Mouse (Mus musculus): ENCODE measurements at regions not wholly inside any gene's neighbourhood (a gene's known extent, or its start where the extent isn't known, plus 50 kb on each side); places are given as distances from the start of the nearest gene placed in this dataset.

DNA sequence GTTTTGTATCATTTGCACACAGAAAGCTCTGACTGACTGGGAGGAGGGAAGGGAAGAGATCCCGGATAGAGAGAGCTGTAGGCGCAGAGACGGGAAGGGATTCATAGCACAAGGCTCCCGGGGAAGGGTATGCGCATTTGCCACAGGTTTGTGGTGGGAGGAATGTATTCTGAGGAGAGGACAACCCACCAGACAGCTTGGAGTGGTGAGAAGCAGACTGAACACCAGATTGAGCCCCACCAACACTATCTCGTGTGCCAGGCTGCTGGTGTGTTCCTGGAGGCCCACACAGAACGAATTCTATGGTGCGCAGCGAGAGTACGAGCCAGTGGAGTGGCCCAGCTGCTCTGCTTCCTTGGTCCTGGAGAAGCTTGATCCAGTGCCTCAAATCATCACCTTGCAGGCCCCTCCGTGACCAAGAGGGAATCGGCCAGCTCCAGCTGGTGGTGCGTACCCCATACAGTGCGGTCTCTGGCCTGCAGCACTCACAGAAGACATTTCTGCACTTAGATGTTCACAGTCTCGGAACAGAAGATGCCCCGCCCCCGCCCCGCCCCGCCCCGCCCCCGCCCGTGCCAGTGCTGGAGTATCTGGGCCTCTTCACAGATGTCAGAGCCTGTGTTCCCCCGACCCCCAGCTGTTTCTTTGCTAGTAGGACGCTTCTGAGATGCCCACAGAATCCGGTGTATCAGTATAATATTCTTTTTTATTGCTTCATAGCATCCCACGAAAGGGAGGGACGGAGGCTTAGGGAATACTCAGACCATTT, 92.8 kb upstream of the Tmem189 start:
- DNase-seq (ENCODE audit: low spot score in 2 of 2) = peak; percentile 85

DNA sequence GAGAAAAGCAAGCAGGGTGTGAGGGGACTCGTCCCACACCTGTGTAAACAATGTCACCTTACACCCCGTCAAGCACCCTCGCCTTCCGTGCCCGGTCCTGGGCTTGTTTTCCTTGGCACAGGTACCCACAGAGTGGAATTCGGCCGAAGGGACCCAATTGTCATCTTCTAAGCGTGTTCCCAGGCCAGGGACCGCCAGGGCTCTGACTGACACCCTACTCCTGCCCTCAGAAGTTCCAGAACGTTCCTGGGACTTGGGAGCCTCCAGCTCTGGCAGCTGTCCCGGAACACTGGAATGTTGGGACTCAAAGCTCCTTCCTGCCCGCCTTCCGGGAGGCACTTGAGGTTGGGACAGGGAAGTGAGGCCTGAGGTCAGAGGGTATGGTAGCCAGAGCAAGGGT, 91.9 kb upstream of the Tmem189 start:
- no peak for DNase-seq (ENCODE audit: low spot score in 2 of 2)

DNA sequence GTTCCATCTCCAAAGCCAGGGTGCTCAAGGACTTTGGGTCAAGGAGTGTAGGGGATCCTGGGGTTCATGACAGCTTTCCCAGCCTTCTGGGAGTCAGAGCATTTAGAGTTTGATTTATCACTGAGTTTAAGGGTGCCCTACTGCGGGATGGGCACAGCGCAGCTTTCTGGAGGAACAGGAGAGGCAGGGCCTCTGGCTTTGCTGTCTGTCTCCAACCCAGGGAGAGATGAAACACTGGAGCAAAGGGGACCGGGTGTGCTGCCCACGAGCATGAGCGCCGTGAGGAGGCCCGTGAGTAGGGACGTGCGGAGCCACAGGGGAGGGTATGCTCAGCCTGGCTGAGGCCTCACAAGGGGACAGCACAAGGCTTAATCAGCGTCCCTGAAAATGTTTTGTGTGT, 89.1 kb upstream of the Tmem189 start:
- DNase-seq (ENCODE audit: low spot score in 2 of 2) = no peak

DNA sequence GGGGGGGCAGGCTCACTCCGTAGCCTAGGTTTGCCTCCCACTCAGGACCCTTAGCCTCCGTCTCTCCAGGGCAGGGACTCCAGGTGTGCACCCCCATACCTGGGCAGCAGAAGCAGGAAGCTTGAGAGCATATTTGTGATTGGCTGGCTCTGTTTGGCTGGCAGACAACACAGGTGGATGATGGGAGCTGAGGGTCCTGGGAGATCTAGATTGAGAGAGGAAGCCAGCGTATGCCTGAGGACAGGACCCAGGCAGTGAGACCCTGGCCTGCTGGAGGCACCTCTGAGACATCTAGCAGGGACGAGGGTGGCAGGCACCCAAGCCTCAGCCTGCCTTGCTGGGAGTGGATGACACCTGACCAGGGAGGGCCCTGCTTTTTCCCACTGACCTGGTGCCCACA, 88.6 kb upstream of the Tmem189 start:
- DNase-seq (ENCODE audit: low spot score in 2 of 2) = no peak

DNA sequence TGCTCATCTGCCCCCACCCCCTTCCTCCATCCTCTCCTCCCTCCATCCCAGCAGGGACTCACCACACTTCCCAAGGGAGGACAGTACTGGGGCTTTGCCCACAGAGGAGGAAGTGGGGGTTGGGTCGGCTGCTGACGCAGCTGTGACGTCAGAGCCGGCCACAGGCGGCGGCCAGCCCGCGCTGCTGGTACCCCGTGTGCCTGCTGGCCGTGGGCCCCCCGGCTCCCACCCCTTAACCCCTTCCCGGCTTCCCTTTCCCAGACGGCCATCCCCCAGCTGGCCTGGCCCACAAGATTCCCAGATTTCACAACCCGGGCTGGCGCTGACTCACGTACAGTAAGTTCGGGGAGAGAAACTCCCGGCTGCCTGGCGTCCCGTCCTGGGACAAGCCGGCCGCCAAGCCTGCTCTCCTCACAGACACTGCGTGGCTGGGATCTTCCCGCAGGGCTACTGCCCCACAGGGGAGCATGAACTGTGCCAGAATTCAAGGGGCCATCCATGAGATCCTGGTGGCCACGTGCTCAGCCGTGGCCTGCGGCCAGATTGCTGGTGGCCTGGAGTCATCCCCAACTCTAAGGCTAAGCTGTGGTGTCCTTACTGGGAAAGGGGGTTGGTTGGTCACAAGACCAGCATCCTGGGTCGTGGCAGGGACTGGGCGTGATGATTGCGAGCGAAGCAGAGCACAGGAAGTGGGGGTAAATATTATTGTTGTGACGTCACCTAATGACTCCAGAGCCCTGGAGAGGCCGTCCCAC, 87.9 kb upstream of the Tmem189 start:
- DNase-seq (ENCODE audit: low spot score in 2 of 2) = peak in 1 of 2 experiments; percentile 63

DNA sequence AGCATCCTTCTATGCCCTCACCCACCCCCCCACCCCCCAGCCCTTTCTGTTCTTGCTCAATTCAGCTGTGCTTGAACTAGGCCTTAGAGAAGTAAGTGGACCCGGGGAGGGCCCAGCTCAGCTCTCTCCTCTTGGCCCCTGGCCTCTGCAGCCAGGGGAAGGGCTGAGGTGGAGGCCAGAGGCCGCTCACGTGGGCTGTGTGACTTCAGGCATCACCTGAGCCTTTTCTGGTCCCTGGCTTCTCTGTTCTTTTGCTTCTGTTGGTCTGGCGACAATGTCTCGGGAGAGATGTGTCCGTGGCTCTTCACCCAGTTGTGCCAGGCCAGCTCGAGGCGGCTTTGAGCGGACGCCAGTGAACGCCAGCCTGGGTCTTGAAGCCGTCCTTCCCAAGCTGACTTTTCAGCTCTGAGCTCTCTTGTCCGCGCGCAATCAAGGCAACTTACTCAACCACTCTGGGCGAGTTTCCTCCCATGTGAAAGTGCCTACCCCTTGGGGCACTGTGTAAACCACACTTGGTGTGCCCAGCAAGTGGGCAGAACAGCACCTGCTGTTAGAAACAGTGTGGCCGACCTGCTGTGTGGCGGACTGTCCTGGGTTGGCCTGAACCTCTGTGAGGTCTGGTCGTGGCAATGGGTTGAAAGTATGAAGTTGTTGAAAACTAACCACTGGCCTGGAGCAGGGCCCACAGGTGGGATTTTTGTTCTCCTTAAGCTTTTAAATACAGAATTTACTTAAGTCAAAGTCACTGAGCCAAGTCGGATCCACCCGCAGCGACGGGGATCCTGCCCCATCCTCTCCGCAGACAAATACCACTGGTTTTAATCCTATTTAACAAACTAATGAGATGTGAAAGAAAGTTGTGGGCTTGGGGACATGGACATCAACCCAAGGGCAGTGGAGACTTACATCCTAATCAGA, 86.9 kb upstream of the Tmem189 start:
- no peak for DNase-seq (ENCODE audit: low spot score in 2 of 2)

DNA sequence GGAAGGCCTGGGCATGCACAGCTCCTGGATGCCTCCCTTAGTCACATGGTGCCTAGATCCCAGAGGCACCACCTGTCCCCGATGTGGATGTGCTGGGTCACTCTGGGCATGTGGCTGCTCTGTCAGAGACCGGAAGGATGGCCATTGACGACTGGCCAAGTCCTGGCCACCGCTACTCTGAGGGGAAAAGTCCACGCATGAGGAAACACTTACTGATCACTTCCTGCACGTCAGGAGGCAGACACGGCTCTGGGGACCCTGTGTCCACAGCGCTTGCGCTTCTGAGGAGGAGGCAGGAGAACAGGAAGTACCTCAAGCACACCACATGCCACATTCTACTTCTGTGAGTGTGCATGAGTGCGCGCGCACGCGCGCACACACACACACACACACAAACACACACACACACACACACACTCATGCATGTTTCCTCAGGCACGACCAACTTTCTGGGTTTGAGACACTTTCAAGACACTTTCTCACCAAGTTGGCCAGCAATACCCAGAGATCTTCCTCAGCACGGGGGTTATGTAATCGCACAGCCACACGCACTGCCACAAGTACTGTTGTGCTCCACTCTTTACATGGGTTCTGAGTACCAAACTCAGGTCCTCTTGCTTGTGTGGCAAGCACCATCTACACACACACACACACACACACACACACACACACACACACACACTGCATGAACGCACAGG, 85.7 kb upstream of the Tmem189 start:
- no peak for DNase-seq (ENCODE audit: low spot score in 2 of 2)

DNA sequence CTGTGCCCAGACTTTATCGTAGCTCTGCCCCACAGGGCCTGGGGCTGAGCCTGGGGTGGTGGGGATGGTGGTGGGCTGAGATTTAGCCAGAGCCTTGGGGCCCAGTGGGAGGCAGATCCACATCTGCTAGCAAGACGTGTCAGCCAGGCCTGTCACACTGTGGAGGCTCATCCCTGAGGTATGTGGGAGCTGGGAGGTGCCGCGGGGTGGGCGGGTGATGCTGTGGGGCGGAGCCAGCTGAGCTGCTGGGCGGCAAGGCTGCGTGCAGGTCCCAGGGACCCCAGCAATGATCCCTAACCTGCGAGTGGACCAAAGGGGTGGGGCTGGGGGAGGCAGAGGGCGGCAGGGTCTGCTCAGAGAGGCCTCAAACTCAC, 85.2 kb upstream of the Tmem189 start:
- DNase-seq (ENCODE audit: low spot score in 2 of 2) = no peak

DNA sequence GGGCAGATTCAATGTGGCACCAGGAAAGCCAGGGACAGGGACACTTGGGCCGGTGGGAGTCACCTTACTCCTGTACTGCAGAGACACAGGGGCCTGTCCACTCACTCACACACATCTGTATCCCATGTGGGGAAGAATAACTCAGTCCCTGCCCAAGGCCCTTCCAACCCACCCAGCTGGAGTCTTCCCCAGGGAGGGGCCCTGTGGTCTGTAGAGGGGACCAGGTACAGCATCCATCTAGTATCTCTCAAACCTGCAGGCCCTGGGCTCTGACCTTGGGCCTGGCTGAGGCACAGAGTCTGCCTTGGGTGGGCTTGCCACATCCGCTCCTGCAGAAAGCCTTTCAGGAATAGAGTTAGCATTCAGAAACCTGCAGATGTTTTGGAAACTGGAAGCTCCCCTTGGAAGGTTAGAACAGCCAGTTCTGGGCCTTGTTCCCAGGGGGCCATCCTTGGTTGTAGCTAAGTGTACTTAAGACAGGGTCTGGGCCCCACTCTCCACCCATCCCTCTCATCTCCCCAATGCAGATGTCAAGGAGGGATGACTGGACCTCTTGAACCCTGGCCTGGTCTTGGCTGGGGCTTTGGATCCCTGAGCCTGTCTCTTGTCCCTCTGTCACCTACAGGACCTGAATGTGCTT, 84.7 kb upstream of the Tmem189 start:
- no peak for DNase-seq (ENCODE audit: low spot score in 2 of 2)

DNA sequence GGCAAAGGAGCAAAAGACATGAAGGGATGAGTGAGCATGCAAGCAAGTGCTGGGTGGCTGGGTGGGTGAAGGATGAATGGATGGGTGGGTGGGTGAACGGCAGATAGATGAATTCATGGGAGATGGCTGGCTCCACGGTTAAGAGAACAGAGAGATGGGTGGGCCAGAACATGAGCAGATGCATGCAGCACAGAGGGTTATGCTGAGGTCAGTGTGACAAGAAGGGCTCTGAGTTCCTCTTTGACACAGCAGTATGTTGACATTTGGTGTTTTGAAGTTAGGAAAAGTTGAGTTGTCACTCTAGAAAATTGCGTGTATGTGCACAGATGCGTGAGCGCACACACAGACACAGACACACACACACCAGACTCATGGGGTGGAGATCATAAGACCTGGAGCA, 83.2 kb upstream of the Tmem189 start:
- DNase-seq (ENCODE audit: low spot score in 2 of 2) = no peak

DNA sequence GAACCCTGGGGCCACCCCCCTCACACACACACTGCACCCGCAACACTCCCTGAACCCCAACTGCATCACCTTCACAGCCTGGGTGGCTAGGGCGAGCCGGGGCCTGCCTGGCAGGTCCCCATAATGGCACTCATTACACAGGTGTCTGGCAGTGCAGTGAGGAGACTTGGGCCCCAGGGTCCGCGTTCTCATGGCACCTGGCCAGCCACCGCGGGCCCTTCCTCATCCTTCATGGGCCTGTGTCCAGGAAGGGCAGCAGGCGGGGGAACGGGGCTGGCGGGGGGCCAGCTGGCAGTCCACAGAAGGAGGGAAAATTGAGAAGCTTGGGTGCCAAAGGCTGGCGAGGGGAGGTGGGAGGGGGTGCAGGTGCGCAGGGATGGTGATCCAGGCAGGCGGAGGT, 78.3 kb upstream of the Tmem189 start:
- no peak for DNase-seq (ENCODE audit: low spot score in 2 of 2)

DNA sequence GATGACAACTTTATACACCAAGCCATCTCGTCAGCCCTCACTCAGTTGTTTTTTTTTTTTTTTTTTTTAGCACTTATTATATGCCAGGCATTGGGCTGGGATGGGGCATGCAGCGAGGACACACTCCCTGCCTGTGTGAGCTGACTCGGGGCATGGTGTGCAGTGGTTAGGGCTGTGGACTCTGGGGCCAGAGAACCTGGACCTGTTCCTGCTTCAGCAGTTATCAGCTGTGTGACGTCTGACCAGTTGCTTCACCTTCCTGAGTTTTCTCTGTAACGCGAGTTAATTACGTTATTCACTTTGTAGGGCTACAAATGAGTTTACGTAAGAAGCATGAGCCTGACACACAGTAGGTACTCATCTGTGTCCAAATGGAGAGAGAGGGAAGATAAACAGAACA, 77.7 kb upstream of the Tmem189 start:
- no peak for DNase-seq (ENCODE audit: low spot score in 2 of 2)

DNA sequence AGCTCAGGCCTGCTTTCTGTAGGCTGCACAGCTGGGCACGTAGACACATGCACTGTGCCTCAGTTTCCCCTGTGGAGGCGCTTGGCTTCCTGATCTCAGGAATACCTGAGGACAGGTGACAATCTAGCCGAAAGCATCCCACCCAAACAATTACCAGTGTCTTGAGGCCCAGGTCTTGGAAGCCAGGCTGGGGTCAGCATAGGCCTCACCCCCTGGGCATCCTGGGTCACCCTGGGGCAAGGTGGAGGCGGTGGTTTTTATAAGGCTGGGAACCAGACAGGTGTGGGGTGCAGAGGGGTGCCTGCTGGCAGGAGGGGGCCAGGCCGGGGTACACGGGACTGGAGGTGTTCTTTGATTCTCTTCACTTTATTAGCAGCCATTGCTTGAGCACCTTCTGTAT, 76.2 kb upstream of the Tmem189 start:
- DNase-seq (ENCODE audit: low spot score in 2 of 2) = no peak

DNA sequence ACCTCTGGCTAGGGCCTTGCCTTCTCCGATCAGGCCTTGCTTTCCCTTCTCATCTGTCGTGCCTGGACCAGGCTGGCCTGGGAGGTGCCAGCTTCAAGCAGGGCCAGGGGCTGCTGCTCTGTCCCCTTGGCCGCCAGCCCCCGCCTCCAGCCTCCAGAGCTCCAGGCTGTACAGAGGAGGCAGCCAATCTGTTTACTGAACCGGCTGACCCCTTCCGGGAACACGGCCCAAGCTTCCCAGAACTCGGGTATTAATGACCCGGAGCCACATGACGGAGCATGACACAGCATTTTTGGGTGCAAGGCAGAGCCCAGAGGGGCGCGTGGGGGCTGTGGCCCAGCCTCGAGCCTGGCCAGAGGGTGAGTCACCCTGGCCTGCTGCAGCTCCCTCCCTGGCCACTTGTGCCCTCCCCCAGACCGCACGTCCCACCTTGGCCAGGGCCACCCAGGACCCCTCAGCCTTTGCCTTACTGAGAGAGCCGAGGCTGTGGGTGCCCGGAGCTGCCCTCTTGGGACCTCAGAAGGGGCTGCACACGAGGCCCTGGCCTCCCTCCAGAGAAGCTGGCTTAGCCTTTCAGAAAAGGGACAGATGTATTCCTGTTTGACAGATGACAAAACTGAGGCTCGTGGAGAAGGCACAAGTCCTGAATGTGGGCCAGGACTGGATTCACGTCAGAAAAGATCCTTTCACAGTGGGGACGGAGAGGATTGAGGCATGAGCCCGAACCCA, 75.6 kb upstream of the Tmem189 start:
- DNase-seq (ENCODE audit: low spot score in 2 of 2) = peak; percentile 64 to 66

DNA sequence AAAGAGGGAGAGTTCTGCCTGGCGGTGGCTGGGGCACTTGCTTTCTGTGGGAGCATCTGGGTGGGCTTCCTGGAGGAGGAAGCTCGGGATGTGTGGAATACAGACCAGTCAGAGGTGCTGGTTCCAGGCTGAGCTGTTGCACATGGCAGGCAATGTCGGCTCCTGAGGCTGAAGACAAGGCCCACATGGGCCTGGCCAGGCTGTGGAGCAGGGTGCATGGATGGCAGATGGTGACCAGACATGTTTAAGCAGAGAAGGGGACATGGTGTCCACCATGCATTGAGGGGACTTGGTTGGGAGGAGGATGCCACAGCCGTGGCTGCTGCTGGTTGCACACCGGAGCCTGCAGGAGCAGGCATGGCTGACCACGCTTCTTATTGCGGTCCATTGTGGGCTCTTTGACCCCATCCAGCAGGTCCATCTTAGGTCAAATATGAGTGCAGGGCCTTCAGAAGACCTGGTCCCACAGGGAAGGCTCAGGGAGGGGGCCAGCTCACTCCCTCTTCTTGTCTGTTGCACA, 74.3 kb upstream of the Tmem189 start:
- no peak for DNase-seq (ENCODE audit: low spot score in 2 of 2)

DNA sequence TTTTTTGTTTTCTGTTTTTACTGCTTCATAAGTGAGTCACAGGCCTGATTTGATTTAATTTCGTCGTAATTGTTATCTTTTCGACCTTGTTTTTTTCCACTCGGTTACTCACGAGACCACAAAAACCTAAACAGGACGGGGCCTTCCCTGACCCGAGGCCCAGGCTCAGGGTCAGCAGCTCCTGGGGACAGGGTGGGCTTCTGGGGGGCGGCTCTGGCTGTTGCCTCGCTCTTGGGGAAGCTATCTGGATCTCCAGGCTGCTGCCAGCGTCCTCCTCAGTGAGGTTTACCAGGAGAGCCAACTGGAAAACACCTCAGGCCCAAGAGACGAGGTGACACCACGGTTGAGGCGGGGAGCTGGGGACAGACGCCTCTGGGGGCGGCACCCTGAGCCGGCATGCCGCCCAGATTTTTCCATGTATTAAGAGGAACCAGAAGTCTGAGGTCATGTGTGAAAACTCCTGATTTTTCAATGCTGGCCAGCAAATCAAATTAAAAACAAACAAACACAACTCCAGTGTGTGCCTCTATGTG, 71.8 kb upstream of the Tmem189 start:
- no peak for DNase-seq (ENCODE audit: low spot score in 2 of 2)

DNA sequence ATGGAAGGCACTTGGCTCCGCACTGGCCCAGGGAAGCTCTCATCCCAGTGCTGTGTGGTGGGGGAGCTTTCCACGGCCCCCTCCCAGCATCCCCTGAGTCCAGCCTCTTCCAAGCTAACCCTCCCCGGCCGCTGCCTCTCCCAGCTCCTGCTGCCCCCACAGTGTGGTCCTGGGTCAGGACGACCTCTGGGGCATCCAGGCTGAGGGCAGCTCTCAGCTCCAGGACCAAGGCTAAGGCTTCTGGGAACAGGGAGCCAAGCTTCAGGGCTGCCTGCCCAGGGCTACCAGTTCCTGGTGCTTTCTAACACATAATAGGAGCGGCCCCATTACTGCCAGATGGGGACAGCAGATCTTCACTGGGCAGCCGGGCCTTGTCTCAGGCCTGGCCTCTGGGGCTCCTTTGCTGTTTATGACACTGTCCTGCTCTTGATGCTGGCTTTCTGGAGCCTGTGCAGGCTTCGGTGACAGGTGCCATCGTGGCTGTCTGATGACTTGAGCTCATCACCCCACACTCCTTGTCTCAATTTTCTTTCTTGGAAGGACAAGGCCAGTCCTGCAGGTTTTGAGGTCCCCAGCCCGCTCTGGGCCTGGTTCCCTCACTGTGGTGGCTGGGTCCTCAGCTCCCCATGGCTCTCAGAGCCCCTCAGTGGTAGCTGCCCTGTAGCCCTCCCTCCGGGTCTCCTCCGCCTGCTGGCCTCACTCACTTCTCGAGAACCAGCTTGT, 71.2 kb upstream of the Tmem189 start:
- no peak for DNase-seq (ENCODE audit: low spot score in 2 of 2)

DNA sequence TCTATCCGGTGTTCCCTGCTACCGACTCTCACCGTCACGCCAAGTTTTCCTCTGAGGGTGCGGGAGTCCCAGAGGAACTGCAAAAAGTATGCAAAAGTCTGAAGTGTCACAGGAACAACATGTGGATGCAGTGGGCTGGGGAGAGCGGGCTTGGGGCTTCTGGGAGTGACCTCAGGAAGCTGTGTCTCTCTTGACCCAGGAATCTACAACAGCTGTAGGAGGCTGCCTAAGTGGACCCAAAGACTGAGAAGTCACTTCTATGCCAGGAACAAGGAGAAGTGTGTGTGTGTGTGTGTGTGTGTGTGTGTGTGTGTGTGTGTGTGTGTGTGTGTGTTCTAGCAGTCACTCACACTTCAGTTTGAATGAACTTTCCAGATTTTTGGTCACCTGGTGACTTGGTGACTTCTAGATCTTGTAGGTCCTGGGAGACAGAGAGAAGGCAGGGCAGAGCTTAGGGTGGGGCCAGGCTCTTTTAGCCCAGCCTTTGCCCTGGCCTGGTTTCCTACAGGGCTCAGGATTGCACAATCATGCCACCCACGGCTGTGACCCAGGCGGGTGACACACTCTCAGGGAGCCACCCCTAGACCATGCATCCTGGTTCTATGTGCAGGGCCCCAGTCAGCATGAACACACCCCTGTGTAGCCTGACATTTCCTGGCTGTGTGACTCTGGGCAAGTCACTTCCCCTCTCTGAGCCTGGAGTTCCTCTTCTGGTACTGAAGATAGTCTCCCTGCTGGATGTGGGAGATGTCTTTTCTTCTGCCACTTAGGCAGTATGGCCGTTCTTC, 70.2 kb upstream of the Tmem189 start:
- no peak for DNase-seq (ENCODE audit: low spot score in 2 of 2)
